Mouse (Mus musculus) intestine, embryonic 14.5 days (tissue): Measurements from ENCODE around the gene Ucp2. TPM values are rescaled to one million over a fixed set of nuclear protein-coding genes. Genes with fewer than 3 reads are reported as not detected.

Source experiments
- ATAC-seq: fragments of 200-750 bp; cut with Nextera tagmentation; replicated peaks from 2 replicates; pipeline ENCODE4 v1.8.0; 2017; ENCODE audit warnings: low read depth, moderate number of reproducible peaks, moderate TSS enrichment, moderate library complexity; ENCODE audit not compliant: low FRiP score, low TSS enrichment
- DNase-seq: peaks from one replicate; pipeline ENCODE4 v3.0.0-alpha.2; 2018; ENCODE audit warnings: low spot score
- H3K27ac ChIP-seq: fragments of 300-500 bp; sonication (generic); 2 replicates; pipeline ENCODE4 v1.5.1; 2014; ENCODE audit warnings: low read depth, mild to moderate bottlenecking, control low read depth
- H3K27me3 ChIP-seq: fragments of 300-500 bp; sonication (generic); replicated peaks from 2 replicates; pipeline ENCODE4 v1.6.1; 2014; ENCODE audit warnings: low read length, control low read depth; ENCODE audit not compliant: control insufficient read depth, insufficient read depth
- H3K36me3 ChIP-seq: fragments of 300-500 bp; sonication (generic); 2 replicates; pipeline ENCODE4 v1.6.1; 2014; ENCODE audit warnings: low read length, control low read depth; ENCODE audit not compliant: control insufficient read depth, insufficient read depth
- H3K4me1 ChIP-seq: fragments of 300-500 bp; sonication (generic); replicated peaks from 2 replicates; pipeline ENCODE4 v1.6.1; 2014; ENCODE audit warnings: low read length, control low read depth, mixed read lengths; ENCODE audit not compliant: control insufficient read depth, insufficient read depth
- H3K4me2 ChIP-seq: fragments of 300-500 bp; sonication (generic); 2 replicates; pipeline ENCODE4 v1.6.1; 2014; ENCODE audit warnings: low read length
- H3K4me3 ChIP-seq: fragments of 300-500 bp; sonication (generic); 2 replicates; pipeline ENCODE4 v1.5.1; 2014; ENCODE audit warnings: low read depth, low read length, control low read depth, mixed read lengths
- H3K9ac ChIP-seq: fragments of 300-500 bp; sonication (generic); 2 replicates; pipeline ENCODE4 v1.6.1; 2014; ENCODE audit warnings: mild to moderate bottlenecking, low read length
- H3K9me3 ChIP-seq: fragments of 300-500 bp; sonication (generic); 2 replicates; pipeline ENCODE4 v1.6.1; 2016; ENCODE audit warnings: low read length, control low read depth; ENCODE audit not compliant: control insufficient read depth
- WGBS: fragments of 180-500 bp; shearing (Covaris S2); extraction: QIAGEN DNeasy Blood & Tissue Kit; methylation state at CpG from one replicate; pipeline ENCODE4 v1.1.7; 2014; 5-methylcytosine and 5-hydroxymethylcytosine counted together
- polyA plus RNA-seq: library from polyadenylated mRNA; unstranded; fragments of >200 nt; fragmentation: Nextera tagmentation; extraction: Ambion mirVana; gene quantifications from 2 replicates; pipeline ENCODE4 v1.2.1, GENCODE M21; 2014

Gene Ucp2
- 157 and 179 TPM in 2 replicates for polyA plus RNA-seq

- Histone ChIP-seq H3K36me3 (peaks cover 14% of the 10 kb centered on the region; the same call in 1 of the 2 replicates), H3K9me3 (no peaks in the 10 kb centered on the region), H3K4me3 (peak within 1 kb of the TSS; percentile 43), H3K4me1 (peaks cover 46% of the 10 kb centered on the region), H3K27ac (peak within 1 kb of the TSS; percentile 55), H3K4me2 (peak within 1 kb of the TSS; percentile 87), H3K27me3 (no peaks in the 10 kb centered on the region), H3K9ac (peak within 1 kb of the TSS; percentile 38)
- ATAC-seq (peak; percentile 69), DNase-seq (peak; percentile 93)
- WGBS, result 2% methylated on average over 27 of the region's 27 CpGs
Measured at GRCm38 (mm10) chr7:100493117-100493483, at the start of gene Ucp2. Gene Ucp2 (plus strand): TSS chr7:100493337.

- no peaks in the 10 kb centered on the region for H3K4me1 ChIP-seq
- H3K9me3 ChIP-seq, result no peaks in the 10 kb centered on the region
- H3K27ac ChIP-seq, result no peak overlapping the region
- DNase-seq (no peak), ATAC-seq (no peak)
- H3K27me3 ChIP-seq, result no peaks in the 10 kb centered on the region
- WGBS, result 85% methylated on average over 4 of the region's 4 CpGs
- H3K9ac ChIP-seq, result no peak overlapping the region
- H3K4me3 ChIP-seq, result no peak overlapping the region
- no peak overlapping the region for H3K4me2 ChIP-seq
- peaks cover 79% of the 10 kb centered on the region for H3K36me3 ChIP-seq
Measured at GRCm38 (mm10) chr7:100443728-100444127, 49.4 kb upstream of the Ucp2 start.

GRCm38 (mm10) chr7:100446271-100446670, 46.9 kb upstream of the Ucp2 start:
- Histone ChIP-seq H3K4me2 (no peak overlapping the region), H3K27me3 (no peaks in the 10 kb centered on the region), H3K9me3 (no peaks in the 10 kb centered on the region), H3K4me3 (no peak overlapping the region), H3K4me1 (no peaks in the 10 kb centered on the region), H3K9ac (no peak overlapping the region), H3K27ac (no peak overlapping the region), H3K36me3 (peaks cover 81% of the 10 kb centered on the region)
- WGBS, result 99% methylated on average over 5 of the region's 5 CpGs
- DNase-seq (no peak), ATAC-seq (no peak)

GRCm38 (mm10) chr7:100448530-100448929, 44.6 kb upstream of the Ucp2 start:
- 92% methylated on average over 12 of the region's 12 CpGs for WGBS
- H3K4me3 ChIP-seq, result no peak overlapping the region
- H3K4me2 ChIP-seq, result no peak overlapping the region
- H3K27me3 ChIP-seq, result no peaks in the 10 kb centered on the region
- no peak for DNase-seq
- H3K27ac ChIP-seq, result no peak overlapping the region
- no peaks in the 10 kb centered on the region for H3K4me1 ChIP-seq
- no peak for ATAC-seq
- H3K9ac ChIP-seq, result no peak overlapping the region
- no peaks in the 10 kb centered on the region for H3K9me3 ChIP-seq
- peaks cover 81% of the 10 kb centered on the region for H3K36me3 ChIP-seq

- H3K27ac ChIP-seq, result no peak overlapping the region
Measured at GRCm38 (mm10) chr7:100448985-100449384, 44.2 kb upstream of the Ucp2 start.

GRCm38 (mm10) chr7:100458153-100458552, 35.0 kb upstream of the Ucp2 start:
- no peaks in the 10 kb centered on the region for H3K4me1 ChIP-seq
- no peaks in the 10 kb centered on the region for H3K27me3 ChIP-seq
- no peak overlapping the region for H3K9ac ChIP-seq
- 73% methylated on average over 1 of the region's 1 CpGs for WGBS
- ATAC-seq, result no peak
- no peak for DNase-seq
- H3K27ac ChIP-seq, result no peak overlapping the region
- no peaks in the 10 kb centered on the region for H3K9me3 ChIP-seq
- peaks cover 71% of the 10 kb centered on the region for H3K36me3 ChIP-seq
- H3K4me2 ChIP-seq, result no peak overlapping the region
- no peak overlapping the region for H3K4me3 ChIP-seq

More at GRCm38 (mm10) chr7:100448985-100449384, 44.2 kb upstream of the Ucp2 start:
- no peak overlapping the region for H3K9ac ChIP-seq
- H3K4me2 ChIP-seq, result no peak overlapping the region
- H3K27me3 ChIP-seq, result no peaks in the 10 kb centered on the region
- H3K4me3 ChIP-seq, result no peak overlapping the region
- H3K9me3 ChIP-seq, result no peaks in the 10 kb centered on the region
- no peaks in the 10 kb centered on the region for H3K4me1 ChIP-seq
- no peak for ATAC-seq
- 94% methylated on average over 3 of the region's 3 CpGs for WGBS
- H3K36me3 ChIP-seq, result peaks cover 81% of the 10 kb centered on the region
- no peak for DNase-seq

- Histone ChIP-seq H3K4me3 (no peak overlapping the region), H3K9me3 (no peaks in the 10 kb centered on the region), H3K9ac (no peak overlapping the region), H3K27me3 (no peaks in the 10 kb centered on the region), H3K27ac (no peak overlapping the region), H3K4me1 (no peaks in the 10 kb centered on the region), H3K36me3 (peaks cover 54% of the 10 kb centered on the region), H3K4me2 (no peak overlapping the region)
- ATAC-seq (no peak), DNase-seq (no peak)
- 83% methylated on average over 3 of the region's 3 CpGs for WGBS
Measured at GRCm38 (mm10) chr7:100459862-100460261, 33.3 kb upstream of the Ucp2 start.

- Histone ChIP-seq H3K9ac (no peak overlapping the region), H3K36me3 (peaks cover 38% of the 10 kb centered on the region), H3K9me3 (no peaks in the 10 kb centered on the region), H3K27ac (no peak overlapping the region), H3K4me2 (no peak overlapping the region), H3K4me1 (peaks cover 7% of the 10 kb centered on the region; the same call in 1 of the 2 replicates), H3K4me3 (no peak overlapping the region), H3K27me3 (no peaks in the 10 kb centered on the region)
- no peak for DNase-seq
- WGBS, result 86% methylated on average over 6 of the region's 6 CpGs
- no peak for ATAC-seq
Measured at GRCm38 (mm10) chr7:100461621-100462151, 31.5 kb upstream of the Ucp2 start.

- 57% methylated on average over 9 of the region's 9 CpGs for WGBS
- Histone ChIP-seq H3K27ac (no peak overlapping the region), H3K9me3 (no peaks in the 10 kb centered on the region), H3K4me1 (peaks cover 7% of the 10 kb centered on the region; the same call in 1 of the 2 replicates), H3K4me2 (no peak overlapping the region), H3K4me3 (no peak overlapping the region), H3K9ac (no peak overlapping the region), H3K36me3 (peaks cover 34% of the 10 kb centered on the region), H3K27me3 (no peaks in the 10 kb centered on the region)
- ATAC-seq, result no peak
- no peak for DNase-seq
Measured at GRCm38 (mm10) chr7:100463194-100463593, 29.9 kb upstream of the Ucp2 start.
